Mouse (Mus musculus) midbrain, postnatal 0 days (tissue): ENCODE measurements around the gene Bad. TPM values are rescaled to one million over a fixed set of nuclear protein-coding genes. Genes with fewer than 3 reads are reported as not detected.
"Not testable (repeated sequence)": the region's sequence is repeated elsewhere in the genome, so short reads cannot be mapped to it uniquely, and the experiment has no call there.

Experiments used
- ATAC-seq: fragments of 200-750 bp; cut with Nextera tagmentation; 2 replicates; pipeline ENCODE4 v1.8.0; 2017; ENCODE audit warnings: moderate number of reproducible peaks, mild to moderate bottlenecking, moderate TSS enrichment, moderate library complexity; ENCODE audit not compliant: low FRiP score
- DNase-seq: peaks from one replicate; pipeline ENCODE4 v3.0.0-alpha.2; 2015; ENCODE audit warnings: low spot score
- H3K27ac ChIP-seq: fragments of 300-500 bp; sonication (generic); 2 replicates; pipeline ENCODE4 v1.5.1; 2014; ENCODE audit warnings: low read depth, mild to moderate bottlenecking, low read length, mixed read lengths
- H3K27me3 ChIP-seq: fragments of 300-500 bp; sonication (generic); 2 replicates; pipeline ENCODE4 v1.6.1; 2014; ENCODE audit warnings: low read length, control low read depth, mixed read lengths; ENCODE audit not compliant: insufficient read depth
- H3K36me3 ChIP-seq: fragments of 300-500 bp; sonication (generic); 2 replicates; pipeline ENCODE4 v1.6.1; 2014; ENCODE audit warnings: low read length, control low read depth, mixed read lengths; ENCODE audit not compliant: insufficient read depth
- H3K4me1 ChIP-seq: fragments of 300-500 bp; sonication (generic); 2 replicates; pipeline ENCODE4 v1.6.1; 2014; ENCODE audit warnings: mild to moderate bottlenecking, control low read depth, antibody characterized with exemption, low read length, mixed read lengths; ENCODE audit not compliant: insufficient read depth
- H3K4me2 ChIP-seq: fragments of 300-500 bp; sonication (generic); 2 replicates; pipeline ENCODE4 v1.6.1; 2014; ENCODE audit warnings: low read depth, mild to moderate bottlenecking, low read length, mixed read lengths; ENCODE audit not compliant: poor library complexity, severe bottlenecking
- H3K4me3 ChIP-seq: fragments of 300-500 bp; sonication (generic); 2 replicates; pipeline ENCODE4 v1.5.1; 2014; ENCODE audit warnings: low read depth, mild to moderate bottlenecking, low read length, moderate library complexity
- H3K9ac ChIP-seq: fragments of 300-500 bp; sonication (generic); replicated peaks from 2 replicates; pipeline ENCODE4 v1.6.1; 2014; ENCODE audit warnings: mild to moderate bottlenecking, low read length, moderate library complexity, mixed read lengths; ENCODE audit not compliant: poor library complexity, severe bottlenecking
- H3K9me3 ChIP-seq: fragments of 300-500 bp; sonication (generic); 2 replicates; pipeline ENCODE4 v1.6.1; 2016; ENCODE audit warnings: low read length, control low read depth
- CTCF ChIP-seq: IDR thresholded peaks from 2 replicates; pipeline ENCODE4 v1.5.1; 2016; ENCODE audit warnings: antibody characterized with exemption, mild to moderate bottlenecking
- WGBS: fragments of 180-500 bp; shearing (Covaris S2); extraction: QIAGEN DNeasy Blood & Tissue Kit; methylation state at CpG from one replicate; pipeline ENCODE4 v1.1.7; 2014; 5-methylcytosine and 5-hydroxymethylcytosine counted together
- polyA plus RNA-seq: library from polyadenylated mRNA; unstranded; fragments of >200 nt; fragmentation: Nextera tagmentation; extraction: Ambion mirVana; gene quantifications from 2 replicates; pipeline ENCODE4 v1.2.1, GENCODE M21; 2015
- total RNA-seq: library from RNA; depleted of rRNA; stranded (reverse); fragments of >200 nt; gene quantifications from 2 replicates; pipeline ENCODE4 v1.2.3, GENCODE M21; 2014

The Bad gene
- total and polyA plus RNA-seq, 2 experiments from 2014 or later = 50.3 to 91.6 TPM

DNA sequence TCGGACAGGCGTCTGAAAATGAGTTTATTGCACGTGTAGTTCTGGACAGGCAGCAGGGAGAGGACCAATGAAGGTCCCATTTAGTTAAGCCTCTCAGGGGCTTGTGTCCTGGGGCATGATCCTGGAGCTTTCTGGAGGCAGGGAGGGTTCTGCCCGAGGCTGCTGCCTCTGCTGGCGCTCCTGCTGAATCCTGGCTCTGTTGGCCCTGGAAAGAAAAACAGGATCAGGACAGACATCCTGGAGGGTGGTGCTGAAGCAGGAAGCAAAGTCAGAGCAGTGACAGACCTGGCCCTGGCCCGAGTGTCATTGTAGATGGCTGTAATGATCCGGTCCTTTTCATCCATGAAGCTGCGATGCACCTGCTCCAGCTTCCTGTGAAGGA, 46.2 kb downstream of the Bad start:
- Histone ChIP-seq H3K9ac (peak overlapping the region; percentile 89), H3K4me3 (peak overlapping the region; percentile 61), H3K4me1 (peaks cover 11% of the 10 kb centered on the region), H3K4me2 (peak overlapping the region; percentile 74), H3K27ac (peak overlapping the region; percentile 80; the same call in 1 of the 2 replicates), H3K27me3 (no peaks in the 10 kb centered on the region), H3K36me3 (0 out of 2 replicates have a peak, but pooled peaks cover 9% of the 10 kb centered on the region), H3K9me3 (no peaks in the 10 kb centered on the region)
- TF ChIP-seq CTCF = no peak
- 4% methylated on average over 8 of the region's 8 CpGs for WGBS
- DNase-seq (no peak), ATAC-seq (no peak)

- 87% methylated on average over 8 of the region's 8 CpGs for WGBS
- Histone ChIP-seq H3K4me3 (no peak overlapping the region), H3K36me3 (0 out of 2 replicates have a peak, but pooled peaks cover 9% of the 10 kb centered on the region), H3K4me2 (no peak overlapping the region), H3K4me1 (peaks cover 15% of the 10 kb centered on the region), H3K9ac (no peak overlapping the region), H3K9me3 (no peaks in the 10 kb centered on the region), H3K27ac (no peak overlapping the region), H3K27me3 (no peaks in the 10 kb centered on the region)
- no peak for TF ChIP-seq CTCF
- ATAC-seq = no peak
- no peak for DNase-seq
Observed at GRCm38 (mm10) chr19:6989251-6989650, 47.6 kb downstream of the Bad start.

DNA sequence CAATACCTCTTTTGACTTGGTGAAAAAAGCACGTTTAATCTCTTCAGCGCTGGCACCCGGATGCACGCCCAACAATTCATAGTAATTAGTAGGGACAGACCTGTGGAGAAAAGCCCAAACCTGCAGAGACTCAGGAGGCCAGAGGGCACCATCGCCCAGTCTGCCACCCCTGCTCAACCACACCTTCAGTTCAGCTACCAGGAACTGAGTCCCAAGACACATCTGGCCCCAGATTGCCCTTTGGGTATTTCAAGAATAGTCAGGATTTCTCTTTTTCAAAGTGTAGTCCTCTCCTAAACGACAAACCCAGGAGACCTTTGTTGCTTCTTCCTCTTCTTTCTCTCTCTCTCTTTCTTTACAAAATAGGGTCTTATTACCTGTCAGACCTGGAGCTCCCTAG, 49.1 kb downstream of the Bad start:
- no peak overlapping the region for H3K4me3 ChIP-seq
- no peaks in the 10 kb centered on the region for H3K27me3 ChIP-seq
- no peaks in the 10 kb centered on the region for H3K9me3 ChIP-seq
- no peak for TF ChIP-seq CTCF
- ATAC-seq (no peak), DNase-seq (no peak)
- no peaks in the 10 kb centered on the region for H3K36me3 ChIP-seq
- peaks cover 26% of the 10 kb centered on the region for H3K4me1 ChIP-seq
- no peak overlapping the region for H3K9ac ChIP-seq
- H3K27ac ChIP-seq = no peak overlapping the region
- WGBS = 88% methylated on average over 6 of the region's 6 CpGs
- H3K4me2 ChIP-seq = no peak overlapping the region

- H3K9ac ChIP-seq, H3K27me3 ChIP-seq, H3K4me2 ChIP-seq, ATAC-seq, H3K4me3 ChIP-seq, H3K27ac ChIP-seq, DNase-seq, H3K36me3 ChIP-seq, H3K9me3 ChIP-seq: not testable (repeated sequence)
- peaks cover 24% of the 10 kb centered on the region for H3K4me1 ChIP-seq
- 95% methylated on average over 6 of the region's 6 CpGs for WGBS
Observed at GRCm38 (mm10) chr19:6991166-6991565, 49.5 kb downstream of the Bad start.

DNA sequence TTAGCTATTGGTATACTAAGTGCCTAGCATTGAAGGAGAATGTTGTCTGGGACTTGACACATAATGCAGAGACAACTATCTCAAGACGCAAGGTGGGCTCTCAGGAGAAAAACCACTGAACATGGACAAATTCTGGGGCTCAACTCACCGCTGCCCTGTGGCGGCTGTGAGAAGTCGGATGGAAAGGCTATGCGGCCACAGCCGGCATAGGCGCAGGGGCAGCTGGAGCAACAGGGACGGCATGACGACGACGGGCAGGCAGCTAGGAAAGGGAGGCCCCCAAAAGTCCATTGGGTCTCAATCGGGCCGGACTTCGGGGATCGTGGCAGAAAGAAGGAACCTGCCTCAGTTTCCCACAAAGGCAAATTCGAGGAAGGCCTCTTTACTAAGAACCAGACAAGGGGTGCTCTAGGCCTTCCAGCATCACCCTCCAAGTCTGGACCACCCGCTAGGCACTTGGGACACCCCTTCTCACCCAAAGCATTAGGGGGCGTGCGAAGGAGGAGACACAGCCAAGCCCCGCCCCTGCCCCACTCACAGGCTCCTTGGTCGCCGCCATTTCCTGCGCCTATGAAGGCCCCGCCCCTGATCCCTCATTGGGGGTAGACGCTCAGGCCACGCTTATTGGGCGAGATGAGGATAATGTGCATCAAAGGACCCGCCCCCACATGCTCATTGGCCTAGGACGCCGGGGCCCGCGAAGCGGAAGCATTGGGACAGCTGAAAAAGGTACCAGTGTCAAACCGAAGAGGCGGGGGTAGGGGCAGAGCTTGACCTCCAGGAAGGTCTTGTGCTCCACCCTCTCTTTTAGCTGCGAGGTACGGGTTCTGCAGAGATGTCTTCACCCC, 50.6 kb downstream of the Bad start, which contains the start of gene Dnajc4:
Gene Dnajc4 (minus strand): TSS at position 562 of the 848 bp plus-strand sequence.
- Histone ChIP-seq H3K9me3 (no peaks in the 10 kb centered on the region), H3K27me3 (no peaks in the 10 kb centered on the region), H3K27ac (peak within 1 kb of the TSS; percentile 51), H3K4me2 (peak within 1 kb of the TSS; percentile 92), H3K4me1 (peaks cover 25% of the 10 kb centered on the region), H3K9ac (peak within 1 kb of the TSS; percentile 66), H3K36me3 (no peaks in the 10 kb centered on the region), H3K4me3 (peak within 1 kb of the TSS; percentile 44)
- DNase-seq = peak; percentile 98
- ATAC-seq = peak; percentile 93
- 2% methylated on average over 37 of the region's 37 CpGs for WGBS
- peak; percentile 44; the same call in 1 of the 2 replicates for TF ChIP-seq CTCF
